Mouse (Mus musculus) liver, embryonic 14.5 days (tissue): ENCODE measurements around the gene Scgb1b30. TPM values are rescaled to one million over a fixed set of nuclear protein-coding genes. Genes with fewer than 3 reads are reported as not detected.
"Not testable (repeated sequence)": the region's sequence is repeated elsewhere in the genome, so short reads cannot be mapped to it uniquely, and the experiment has no call there.

Source experiments
- ATAC-seq: fragments of 200-750 bp; cut with Nextera tagmentation; 2 replicates; pipeline ENCODE4 v1.8.0; 2017; ENCODE audit warnings: moderate number of reproducible peaks, mild to moderate bottlenecking, moderate library complexity; ENCODE audit not compliant: insufficient read depth
- DNase-seq, 3 experiments: peaks; one replicate each; pipeline ENCODE4 v3.0.0-alpha.2; 2012 to 2013; ENCODE audit warnings: low read depth in 3 of 3, low spot score in 3 of 3
- H3K27ac ChIP-seq: fragments of 300-500 bp; sonication (generic); 2 replicates; pipeline ENCODE4 v1.5.1; 2014; ENCODE audit warnings: moderate library complexity, mild to moderate bottlenecking, control low read depth, inconsistent platforms
- H3K27me3 ChIP-seq: fragments of 300-500 bp; sonication (generic); 2 replicates; pipeline ENCODE4 v1.6.1; 2014; ENCODE audit warnings: mild to moderate bottlenecking, low read length, moderate library complexity; ENCODE audit not compliant: control insufficient read depth, insufficient read depth
- H3K36me3 ChIP-seq: fragments of 300-500 bp; sonication (generic); replicated peaks from 2 replicates; pipeline ENCODE4 v1.6.1; 2014; ENCODE audit warnings: low read depth; ENCODE audit not compliant: control insufficient read depth, insufficient read depth
- H3K4me1 ChIP-seq, 2 experiments: fragments of 200-500 bp in 1 of 2; fragments of 300-500 bp in 1 of 2; sonication (generic) in 1 of 2; replicated peaks; 2 replicates each; pipeline ENCODE4 v1.6.1; 2012 to 2014; ENCODE audit warnings: antibody characterized with exemption in 1 of 2, inconsistent platforms in 1 of 2, low read length in 1 of 2; ENCODE audit not compliant: control insufficient read depth in 2 of 2, insufficient read depth in 2 of 2
- H3K4me2 ChIP-seq: fragments of 300-500 bp; sonication (generic); 2 replicates; pipeline ENCODE4 v1.6.1; 2014; ENCODE audit warnings: low read depth, mild to moderate bottlenecking, control low read depth, moderate library complexity
- H3K4me3 ChIP-seq, 2 experiments: fragments of 200-500 bp in 1 of 2; fragments of 300-500 bp in 1 of 2; sonication (generic) in 1 of 2; 2 replicates each; pipeline ENCODE4 v1.5.1; 2012 to 2014; ENCODE audit warnings: low read depth in 2 of 2, low read length in 2 of 2, mild to moderate bottlenecking in 2 of 2, control low read depth in 1 of 2, inconsistent platforms in 1 of 2, moderate library complexity in 1 of 2; ENCODE audit not compliant: insufficient read depth in 1 of 2
- H3K9ac ChIP-seq: fragments of 300-500 bp; sonication (generic); replicated peaks from 2 replicates; pipeline ENCODE4 v1.6.1; 2014; ENCODE audit warnings: mild to moderate bottlenecking, control low read depth, moderate library complexity
- H3K9me3 ChIP-seq: fragments of 300-500 bp; sonication (generic); 2 replicates; pipeline ENCODE4 v1.6.1; 2016; ENCODE audit warnings: low read length, mixed read lengths; ENCODE audit not compliant: control insufficient read depth
- CTCF ChIP-seq: IDR thresholded peaks from 2 replicates; pipeline ENCODE4 v1.5.1; 2016; ENCODE audit warnings: antibody characterized with exemption, low read depth, control low read depth
- EP300 ChIP-seq: IDR thresholded peaks from 2 replicates; pipeline ENCODE4 v1.6.1; 2016; ENCODE audit warnings: antibody characterized with exemption, low read depth
- WGBS: fragments of 180-500 bp; shearing (Covaris S2); extraction: QIAGEN DNeasy Blood & Tissue Kit; methylation state at CpG from one replicate; pipeline ENCODE4 v1.1.7; 2014; ENCODE audit not compliant: insufficient replicate concordance; 5-methylcytosine and 5-hydroxymethylcytosine counted together
- polyA plus RNA-seq, 2 experiments: library from polyadenylated mRNA; depleted of rRNA in 1 of 2; stranded (reverse) in 1 of 2; unstranded in 1 of 2; fragments of >200 nt; fragmentation: Nextera tagmentation in 1 of 2; extraction: Ambion mirVana in 1 of 2; gene quantifications; 2 replicates each; pipeline versions ENCODE4 v1.2.1 to v1.2.3; 2012 to 2014

Gene Scgb1b30
- not detected in 2 replicates for polyA plus RNA-seq (2012; rRNA removed)
- not detected in 2 replicates for polyA plus RNA-seq (2014; fragmentation: Nextera tagmentation; extraction: Ambion mirVana)

GRCm38 (mm10) chr7:34094911-34095481 is at the start of gene Scgb1b30:
Scgb1b30 (plus strand) TSS chr7:34095431.
- WGBS: 51% methylated on average over 3 of the region's 3 CpGs
- no peak for ATAC-seq
- H3K9me3 ChIP-seq: no peaks in the 10 kb centered on the region
- no peak within 1 kb of the TSS for H3K4me2 ChIP-seq
- H3K36me3 ChIP-seq: no peaks in the 10 kb centered on the region
- TF ChIP-seq CTCF (no peak), EP300 (no peak)
- DNase-seq: no peak
- H3K4me1 ChIP-seq: no peaks in the 10 kb centered on the region
- no peak within 1 kb of the TSS for H3K4me3 ChIP-seq
- H3K9ac ChIP-seq: no peak within 1 kb of the TSS
- no peak within 1 kb of the TSS for H3K27ac ChIP-seq
- no peaks in the 10 kb centered on the region for H3K27me3 ChIP-seq

DNA sequence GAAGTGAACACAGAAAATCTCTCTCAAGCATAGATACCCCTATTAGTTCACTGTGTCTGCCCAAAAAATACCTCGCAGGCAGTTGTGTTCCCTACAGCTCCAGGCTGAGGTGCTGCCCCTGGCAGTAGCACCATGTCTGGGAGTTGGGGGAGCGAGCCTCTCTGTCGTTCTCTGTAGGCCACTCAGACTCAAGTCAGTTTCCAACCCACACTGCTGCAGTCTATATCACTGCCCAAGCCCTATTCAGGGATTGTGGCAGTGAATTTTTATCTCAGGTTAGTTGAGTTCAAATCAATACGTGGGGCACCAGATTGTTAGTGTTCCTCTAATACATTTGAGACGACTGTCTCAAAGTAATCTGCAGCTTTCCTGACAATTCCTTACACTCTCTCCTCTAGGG is 27.1 kb upstream of the Scgb1b30 start:
- ATAC-seq, H3K9ac ChIP-seq: not testable (repeated sequence)
- 40% methylated on average over 5 of the region's 5 CpGs for WGBS

GRCm38 (mm10) chr7:34100002-34100401 is 4.8 kb downstream of the Scgb1b30 start:
- WGBS: 38% methylated on average over 2 of the region's 2 CpGs
- Histone ChIP-seq H3K36me3 (no peaks in the 10 kb centered on the region), H3K9me3 (no peaks in the 10 kb centered on the region), H3K4me3 (no peak overlapping the region), H3K4me1 (no peaks in the 10 kb centered on the region), H3K4me2 (no peak overlapping the region), H3K27me3 (no peaks in the 10 kb centered on the region), H3K27ac (no peak overlapping the region), H3K9ac (no peak overlapping the region)
- ATAC-seq: no peak
- no peak for DNase-seq
- TF ChIP-seq EP300 (no peak), CTCF (no peak)

More for the DNA sequence above, 27.1 kb upstream of the Scgb1b30 start:
- H3K4me3 ChIP-seq, H3K36me3 ChIP-seq, H3K4me1 ChIP-seq, DNase-seq, H3K9me3 ChIP-seq, H3K27me3 ChIP-seq, H3K4me2 ChIP-seq, H3K27ac ChIP-seq: not testable (repeated sequence)

- ATAC-seq (no peak), DNase-seq (no peak)
- H3K4me2 ChIP-seq: no peak overlapping the region
- H3K4me1 ChIP-seq: no peaks in the 10 kb centered on the region
- H3K36me3 ChIP-seq: no peaks in the 10 kb centered on the region
- H3K9ac ChIP-seq: no peak overlapping the region
- H3K27ac ChIP-seq: no peak overlapping the region
- no peaks in the 10 kb centered on the region for H3K9me3 ChIP-seq
- H3K4me3 ChIP-seq: no peak overlapping the region
- no peaks in the 10 kb centered on the region for H3K27me3 ChIP-seq
- no peak for TF ChIP-seq EP300
- TF ChIP-seq CTCF: no peak
Observed at GRCm38 (mm10) chr7:34101276-34101675, 6.0 kb downstream of the Scgb1b30 start.

GRCm38 (mm10) chr7:34109190-34109589 is 14.0 kb downstream of the Scgb1b30 start:
- ATAC-seq: no peak
- no peak for DNase-seq
- Histone ChIP-seq H3K4me3 (no peak overlapping the region), H3K27me3 (no peaks in the 10 kb centered on the region), H3K36me3 (no peaks in the 10 kb centered on the region), H3K9ac (no peak overlapping the region), H3K4me2 (no peak overlapping the region), H3K4me1 (no peaks in the 10 kb centered on the region), H3K27ac (no peak overlapping the region), H3K9me3 (no peaks in the 10 kb centered on the region)
- 65% methylated on average over 5 of the region's 5 CpGs for WGBS
- TF ChIP-seq EP300 (no peak), CTCF (no peak)
